Mouse (Mus musculus): ENCODE measurements around the gene Rec8. TPM values are rescaled to one million over a fixed set of nuclear protein-coding genes. Genes with fewer than 3 reads are reported as not detected.

The Rec8 gene
- total RNA-seq, 4 experiments from 2014 or later = not detected

DNA sequence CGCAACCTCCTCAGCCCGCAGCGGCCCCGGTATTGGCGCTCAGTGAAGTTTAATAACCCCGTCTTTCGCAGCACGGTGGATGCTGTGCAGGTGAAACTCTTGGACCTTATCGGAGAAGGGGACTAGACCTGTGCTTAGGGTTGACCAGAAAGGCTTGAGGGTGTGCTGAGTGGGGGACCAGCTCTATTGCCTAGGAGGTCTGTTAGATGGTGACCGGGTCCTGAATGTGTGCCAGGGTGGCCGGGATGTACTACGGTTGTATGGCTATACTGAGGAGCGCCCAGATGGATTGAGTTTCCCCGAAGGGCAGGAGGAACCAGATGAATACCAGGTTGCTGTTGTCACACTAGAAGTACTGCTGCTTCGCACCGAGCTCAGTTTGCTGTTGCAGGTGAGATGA, 25.6 kb upstream of the Rec8 start:
- no peak for DNase-seq (ENCODE audit: low spot score in 2 of 2)

DNA sequence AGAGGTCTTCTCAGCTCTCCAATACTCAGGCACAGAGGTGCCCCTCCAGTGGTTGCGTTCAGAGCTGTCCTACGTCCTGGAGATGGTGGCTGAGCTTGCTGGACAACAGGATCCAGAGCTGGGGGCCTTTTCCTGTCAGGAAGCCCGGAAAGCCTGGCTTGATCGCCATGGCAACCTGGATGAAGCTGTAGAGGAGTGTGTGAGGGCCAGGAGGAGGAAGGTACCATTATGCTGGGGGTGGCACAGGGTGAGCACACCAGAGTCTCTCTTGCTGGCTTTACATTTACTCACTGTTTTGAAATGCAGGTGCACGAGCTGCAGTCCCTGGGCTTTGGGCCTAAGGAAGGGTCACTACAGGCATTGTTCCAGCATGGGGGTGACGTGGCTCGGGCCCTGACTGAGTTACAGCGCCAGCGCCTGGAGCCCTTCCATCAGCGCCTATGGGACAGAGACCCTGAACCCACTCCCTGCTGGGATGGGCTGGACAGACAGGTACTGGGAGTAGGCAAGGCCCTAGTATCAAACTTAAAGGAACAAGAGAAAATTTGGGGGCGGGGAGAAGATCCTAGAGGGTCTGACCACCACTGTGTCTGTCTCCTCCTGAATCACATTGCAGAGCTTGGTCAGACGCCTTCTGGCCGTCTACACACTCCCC, 21.7 kb upstream of the Rec8 start:
- no peak for DNase-seq (ENCODE audit: low spot score in 2 of 2)

- DNase-seq (ENCODE audit: low spot score in 2 of 2) = no peak
These were observed 19.1 kb upstream of the Rec8 start for GRCm38 (mm10) chr14:55598521-55599390.

DNA sequence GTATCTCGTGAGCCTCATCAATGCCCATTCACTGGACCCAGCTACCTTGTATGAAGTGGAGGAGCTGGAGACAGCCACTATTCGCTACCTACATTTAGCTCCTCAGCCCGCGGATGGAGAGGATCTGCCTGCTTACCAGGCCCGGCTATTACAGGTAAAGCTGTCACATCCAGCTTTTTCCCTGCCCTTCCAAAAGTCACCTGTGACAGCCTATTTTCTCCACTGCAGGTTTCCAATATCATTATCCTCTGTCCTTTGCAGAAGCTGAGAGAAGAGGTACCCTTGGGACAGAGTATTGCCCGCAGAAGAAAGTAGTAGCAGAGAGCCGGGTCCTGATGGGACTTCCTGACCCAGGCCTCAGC, 14.6 kb upstream of the Rec8 start, which contains the start of gene Irf9:
Gene Irf9 (plus strand): TSS at position 301 of the 362 bp plus-strand sequence.
- DNase-seq (ENCODE audit: low spot score in 2 of 2) = no peak

- peak; percentile 86 to 89 for DNase-seq (ENCODE audit: low spot score in 2 of 2)
These were observed 13.9 kb upstream of the Rec8 start for GRCm38 (mm10) chr14:55603633-55604576.

DNA sequence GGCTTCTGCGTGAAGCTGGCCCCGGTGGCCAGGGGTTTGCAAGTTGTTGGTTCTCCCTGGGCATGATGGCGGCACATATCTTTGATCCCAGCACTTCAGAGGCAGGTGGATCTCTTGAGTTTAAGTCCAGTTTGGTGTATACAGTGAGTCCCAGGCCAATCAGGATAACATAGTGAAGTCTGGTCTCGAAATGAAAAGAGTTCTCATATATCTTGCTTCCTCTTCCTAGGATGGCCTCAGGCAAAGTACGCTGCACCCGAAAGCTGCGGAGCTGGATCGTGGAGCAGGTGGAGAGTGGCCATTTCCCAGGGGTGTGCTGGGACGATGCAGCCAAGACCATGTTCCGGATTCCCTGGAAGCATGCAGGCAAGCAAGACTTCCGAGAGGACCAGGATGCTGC, 13.0 kb upstream of the Rec8 start:
- no peak for DNase-seq (ENCODE audit: low spot score in 2 of 2)

DNA sequence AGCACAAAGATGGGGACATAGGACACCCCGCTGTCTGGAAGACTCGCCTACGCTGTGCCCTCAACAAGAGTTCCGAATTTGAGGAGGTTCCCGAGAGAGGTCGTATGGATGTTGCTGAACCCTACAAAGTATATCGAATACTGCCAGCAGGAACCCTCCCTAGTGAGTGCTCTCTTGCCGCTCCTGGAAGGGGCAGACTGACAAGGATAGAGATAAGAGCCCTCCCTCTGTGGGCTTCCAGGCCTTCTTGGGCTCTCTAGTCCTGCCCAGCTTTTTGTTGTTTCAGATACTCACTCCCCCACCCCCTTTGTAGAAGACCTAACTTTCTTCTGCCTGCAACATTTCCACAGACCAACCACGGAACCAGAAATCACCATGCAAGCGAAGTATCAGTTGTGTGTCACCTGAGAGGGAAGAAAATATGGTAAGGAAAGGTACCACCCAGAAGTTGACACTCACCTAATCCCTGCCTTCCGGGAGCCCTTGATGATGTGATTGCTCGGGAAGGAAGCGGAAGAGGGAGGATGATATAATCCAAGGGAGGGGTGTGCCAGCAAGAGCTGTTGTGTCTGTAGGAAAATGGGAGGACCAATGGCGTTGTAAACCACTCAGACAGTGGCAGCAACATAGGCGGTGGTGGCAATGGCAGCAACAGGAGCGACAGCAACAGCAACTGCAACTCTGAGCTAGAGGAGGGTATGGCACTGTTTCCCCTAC, 11.9 kb upstream of the Rec8 start:
- no peak for DNase-seq (ENCODE audit: low spot score in 2 of 2)

DNA sequence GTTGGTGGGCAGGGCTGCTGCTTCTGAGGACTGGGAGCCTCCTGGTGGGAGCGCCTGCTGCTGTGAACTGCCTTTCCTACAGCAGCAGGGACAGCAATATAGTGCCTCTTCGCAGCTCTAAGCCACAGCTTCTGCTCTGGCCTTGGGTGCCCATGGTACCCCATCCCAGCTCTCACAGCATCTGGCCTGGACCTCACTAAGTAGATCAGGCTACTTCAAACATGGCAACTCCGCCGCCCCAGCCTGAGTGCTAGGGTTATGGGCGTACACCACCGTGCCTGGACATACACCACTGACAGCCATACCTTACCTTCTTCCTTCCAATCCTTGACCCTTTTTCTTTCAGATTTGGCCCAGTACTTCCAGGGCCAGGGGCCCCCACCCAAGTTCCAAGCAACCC, 9.5 kb upstream of the Rec8 start:
- no peak for DNase-seq (ENCODE audit: low spot score in 2 of 2)

GRCm38 (mm10) chr14:55613346-55613745, 4.5 kb upstream of the Rec8 start:
- no peak for DNase-seq (ENCODE audit: low spot score in 2 of 2)

GRCm38 (mm10) chr14:55614565-55615178, 3.2 kb upstream of the Rec8 start:
- no peak for DNase-seq (ENCODE audit: low spot score in 2 of 2)

- DNase-seq (ENCODE audit: low spot score in 2 of 2) = no peak
These were observed 2.0 kb upstream of the Rec8 start for GRCm38 (mm10) chr14:55615876-55616275.

DNA sequence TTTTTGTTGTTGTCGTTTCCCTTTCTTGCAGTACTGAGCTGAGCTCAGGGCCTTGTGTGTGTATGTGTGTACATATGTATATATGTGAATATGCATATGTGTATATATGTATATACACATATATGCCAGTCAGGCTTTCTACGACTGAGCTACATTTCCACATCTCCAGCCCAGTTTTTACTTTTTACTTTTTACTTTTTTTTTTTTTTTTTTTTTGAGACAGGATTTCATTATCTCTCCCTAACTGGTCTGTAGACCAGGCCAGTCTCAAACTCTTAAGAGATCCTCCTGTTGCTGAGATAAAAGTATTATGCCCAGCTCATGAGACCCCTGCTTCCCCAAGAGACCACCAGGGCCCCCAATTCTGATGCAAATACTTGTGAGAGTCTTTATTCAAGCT, 993 bp upstream of the Rec8 start:
- DNase-seq (ENCODE audit: low spot score in 2 of 2) = no peak

- DNase-seq (ENCODE audit: low spot score in 2 of 2) = no peak
These were observed 804 bp downstream of the Rec8 start for GRCm38 (mm10) chr14:55618486-55619195.

- no peak for DNase-seq (ENCODE audit: low spot score in 2 of 2)
These were observed 10.4 kb downstream of the Rec8 start for GRCm38 (mm10) chr14:55628077-55628827.

GRCm38 (mm10) chr14:55629312-55629711, 11.5 kb downstream of the Rec8 start:
- peak; percentile 26 to 43 for DNase-seq (ENCODE audit: low spot score in 2 of 2)

GRCm38 (mm10) chr14:55634874-55635522, 17.2 kb downstream of the Rec8 start:
- DNase-seq (ENCODE audit: low spot score in 2 of 2) = peak in 1 of 2 experiments; percentile 20

DNA sequence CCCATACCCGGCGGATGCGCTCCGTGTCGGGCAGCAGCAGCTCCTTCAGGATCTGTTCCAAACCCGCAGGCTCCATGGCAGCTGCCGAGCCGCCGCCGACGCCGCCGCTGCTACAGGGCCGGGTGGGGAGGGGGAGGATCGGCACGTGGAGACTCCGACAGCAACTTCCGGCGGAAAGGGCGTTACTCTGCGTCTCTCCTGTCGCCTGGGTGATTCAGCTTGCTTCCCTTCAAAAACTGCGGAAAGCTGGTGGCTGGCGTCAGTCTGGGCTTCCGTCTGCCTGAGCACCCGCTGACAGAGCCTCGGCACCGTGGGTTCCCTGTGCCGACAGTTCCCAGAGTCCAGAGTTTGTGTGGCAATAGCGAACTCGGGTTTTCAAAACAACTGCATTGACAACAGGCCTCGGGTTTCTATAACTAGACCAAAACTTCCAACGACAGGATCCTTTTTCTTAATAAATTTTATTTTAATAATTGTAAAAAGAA, 17.7 kb downstream of the Rec8 start, which contains the start of gene Ipo4:
Gene Ipo4 (minus strand): TSS at position 435 of the 485 bp plus-strand sequence.
- DNase-seq (ENCODE audit: low spot score in 2 of 2) = peak; percentile 65 to 69

- DNase-seq (ENCODE audit: low spot score in 2 of 2) = no peak
These were observed 20.0 kb downstream of the Rec8 start, which contains the start of gene Gm49378 for GRCm38 (mm10) chr14:55637795-55638194. Gene Gm49378 (minus strand): TSS chr14:55637895.
